Mouse (Mus musculus): ENCODE measurements at regions not wholly inside any gene's neighbourhood (a gene's known extent, or its start where the extent isn't known, plus 50 kb on each side); places are given as distances from the start of the nearest gene placed in this dataset.

DNA sequence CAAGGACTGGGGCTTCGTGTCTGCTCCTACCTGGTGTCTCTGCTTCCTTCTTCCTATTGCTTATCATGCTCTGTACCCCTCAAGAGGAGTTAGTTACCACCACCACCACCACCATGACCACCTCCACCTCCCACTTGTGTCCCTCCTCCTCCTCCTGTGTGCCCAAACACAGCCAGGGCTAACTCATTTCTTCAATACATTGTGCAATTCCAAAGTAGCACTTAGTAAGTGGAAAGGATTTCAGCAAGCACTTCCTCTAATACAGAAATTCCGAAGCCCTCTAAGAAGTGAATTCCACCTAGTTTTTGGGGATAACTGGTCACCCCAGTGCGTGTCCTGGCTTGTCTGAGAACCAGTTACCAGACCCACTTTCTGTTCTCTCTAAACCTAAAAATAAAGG is 92.1 kb upstream of the Irs2 start:
- TF ChIP-seq CTCF (IDR thresholded peaks at IDR 0.05; ENCODE audit: borderline replicate concordance, insufficient read depth, low read depth, low read length) (no peak), POLR2A (IDR thresholded peaks at IDR 0.05; ENCODE audit: borderline replicate concordance, insufficient read depth, low read length) (no peak)

All from cerebellum, adult 2 months (tissue).